Mouse (Mus musculus) liver, embryonic 12.5 days (tissue): Measurements from ENCODE around the gene Rtel1. TPM values are rescaled to one million over a fixed set of nuclear protein-coding genes. Genes with fewer than 3 reads are reported as not detected.

Experiments
- ATAC-seq: fragments of 200-750 bp; cut with Nextera tagmentation; 2 replicates; pipeline ENCODE4 v1.8.0; 2017; ENCODE audit warnings: moderate number of reproducible peaks, mild to moderate bottlenecking, moderate library complexity
- H3K27ac ChIP-seq: fragments of 300-500 bp; sonication (generic); 2 replicates; pipeline ENCODE4 v1.5.1; 2016; ENCODE audit warnings: mild to moderate bottlenecking
- H3K27me3 ChIP-seq: fragments of 300-500 bp; sonication (generic); replicated peaks from 2 replicates; pipeline ENCODE4 v1.6.1; 2016; ENCODE audit warnings: mild to moderate bottlenecking, moderate library complexity
- H3K36me3 ChIP-seq: fragments of 300-500 bp; sonication (generic); 2 replicates; pipeline ENCODE4 v1.6.1; 2016; ENCODE audit warnings: mild to moderate bottlenecking, moderate library complexity
- H3K4me1 ChIP-seq: fragments of 300-500 bp; sonication (generic); 2 replicates; pipeline ENCODE4 v1.6.1; 2016
- H3K4me2 ChIP-seq: fragments of 300-500 bp; sonication (generic); 2 replicates; pipeline ENCODE4 v1.6.1; 2016; ENCODE audit warnings: mild to moderate bottlenecking, moderate library complexity
- H3K4me3 ChIP-seq: fragments of 300-500 bp; sonication (generic); 2 replicates; pipeline ENCODE4 v1.5.1; 2016; ENCODE audit warnings: mild to moderate bottlenecking, moderate library complexity
- H3K9ac ChIP-seq: fragments of 300-500 bp; sonication (generic); 2 replicates; pipeline ENCODE4 v1.6.1; 2016; ENCODE audit warnings: mild to moderate bottlenecking, moderate library complexity
- H3K9me3 ChIP-seq: fragments of 300-500 bp; sonication (generic); replicated peaks from 2 replicates; pipeline ENCODE4 v1.6.1; 2016; ENCODE audit warnings: mild to moderate bottlenecking, moderate library complexity
- WGBS: fragments of 180-500 bp; shearing (Covaris S2); methylation state at CpG from one replicate; pipeline ENCODE4 v1.1.7; 2016; ENCODE audit not compliant: insufficient replicate concordance; 5-methylcytosine and 5-hydroxymethylcytosine counted together
- polyA plus RNA-seq: library from polyadenylated mRNA; unstranded; fragments of >200 nt; fragmentation: Nextera tagmentation; extraction: Ambion mirVana; gene quantifications from 2 replicates; pipeline ENCODE4 v1.2.1, GENCODE M21; 2016

The Rtel1 gene
- polyA plus RNA-seq, 1 experiment from 2014 or later = 40.4 TPM

- 46% methylated on average over 1 of the region's 1 CpGs for WGBS
- H3K4me2 ChIP-seq = no peak overlapping the region
- peaks cover 11% of the 10 kb centered on the region for H3K36me3 ChIP-seq
- no peak for ATAC-seq
- H3K4me1 ChIP-seq = peaks cover 23% of the 10 kb centered on the region
- no peaks in the 10 kb centered on the region for H3K27me3 ChIP-seq
- no peak overlapping the region for H3K27ac ChIP-seq
- H3K9me3 ChIP-seq = no peaks in the 10 kb centered on the region
- no peak overlapping the region for H3K4me3 ChIP-seq
- H3K9ac ChIP-seq = no peak overlapping the region
Measured at GRCm38 (mm10) chr2:181290937-181291336, 28.6 kb upstream of the Rtel1 start.

- Histone ChIP-seq H3K36me3 (peaks cover 23% of the 10 kb centered on the region), H3K4me3 (no peak overlapping the region), H3K4me1 (no peaks in the 10 kb centered on the region; the same call in 1 of the 2 replicates), H3K9me3 (no peaks in the 10 kb centered on the region), H3K27ac (no peak overlapping the region), H3K9ac (no peak overlapping the region), H3K27me3 (peaks cover 18% of the 10 kb centered on the region), H3K4me2 (no peak overlapping the region)
- WGBS = 19% methylated on average over 3 of the region's 3 CpGs
- ATAC-seq = no peak
Measured at GRCm38 (mm10) chr2:181302041-181302440, 17.5 kb upstream of the Rtel1 start.

- Histone ChIP-seq H3K4me1 (no peaks in the 10 kb centered on the region; the same call in 1 of the 2 replicates), H3K4me3 (no peak overlapping the region), H3K27ac (no peak overlapping the region), H3K9ac (no peak overlapping the region), H3K9me3 (no peaks in the 10 kb centered on the region), H3K36me3 (peaks cover 20% of the 10 kb centered on the region), H3K27me3 (peaks cover 40% of the 10 kb centered on the region), H3K4me2 (no peak overlapping the region)
- ATAC-seq = no peak
- WGBS = 36% methylated on average over 1 of the region's 1 CpGs
Measured at GRCm38 (mm10) chr2:181304944-181305343, 14.6 kb upstream of the Rtel1 start.

- no peak overlapping the region for H3K4me3 ChIP-seq
- no peak for ATAC-seq
- H3K9ac ChIP-seq = no peak overlapping the region
- H3K4me1 ChIP-seq = no peaks in the 10 kb centered on the region; the same call in 1 of the 2 replicates
- WGBS = 11% methylated on average over 30 of the region's 30 CpGs
- H3K9me3 ChIP-seq = no peaks in the 10 kb centered on the region
- H3K27ac ChIP-seq = no peak overlapping the region
- H3K27me3 ChIP-seq = peaks cover 63% of the 10 kb centered on the region
- H3K4me2 ChIP-seq = no peak overlapping the region
- H3K36me3 ChIP-seq = no peaks in the 10 kb centered on the region
Measured at GRCm38 (mm10) chr2:181307144-181307804, 12.3 kb upstream of the Rtel1 start.

GRCm38 (mm10) chr2:181312435-181312834, 7.1 kb upstream of the Rtel1 start:
- H3K4me3 ChIP-seq = no peak overlapping the region
- H3K4me1 ChIP-seq = peaks cover 8% of the 10 kb centered on the region
- H3K9ac ChIP-seq = no peak overlapping the region
- no peak overlapping the region for H3K4me2 ChIP-seq
- H3K27ac ChIP-seq = no peak overlapping the region
- H3K9me3 ChIP-seq = no peaks in the 10 kb centered on the region
- no peak for ATAC-seq
- no peaks in the 10 kb centered on the region for H3K36me3 ChIP-seq
- peaks cover 93% of the 10 kb centered on the region for H3K27me3 ChIP-seq
- 55% methylated on average over 3 of the region's 3 CpGs for WGBS

- 14% methylated on average over 5 of the region's 5 CpGs for WGBS
- no peak overlapping the region for H3K27ac ChIP-seq
- H3K27me3 ChIP-seq = peaks cover 88% of the 10 kb centered on the region
- no peaks in the 10 kb centered on the region for H3K36me3 ChIP-seq
- no peaks in the 10 kb centered on the region for H3K9me3 ChIP-seq
- peak; percentile 8; the same call in 1 of the 2 replicates for ATAC-seq
- peaks cover 8% of the 10 kb centered on the region for H3K4me1 ChIP-seq
- no peak overlapping the region for H3K4me2 ChIP-seq
- H3K9ac ChIP-seq = no peak overlapping the region
- no peak overlapping the region for H3K4me3 ChIP-seq
Measured at GRCm38 (mm10) chr2:181313006-181313343, 6.6 kb upstream of the Rtel1 start.

GRCm38 (mm10) chr2:181313344-181314079, 6.0 kb upstream of the Rtel1 start:
- Histone ChIP-seq H3K4me2 (peak overlapping the region; percentile 38), H3K4me3 (peak overlapping the region; percentile 16), H3K4me1 (peaks cover 8% of the 10 kb centered on the region), H3K9me3 (no peaks in the 10 kb centered on the region), H3K27me3 (peaks cover 88% of the 10 kb centered on the region), H3K9ac (no peak overlapping the region), H3K36me3 (no peaks in the 10 kb centered on the region), H3K27ac (no peak overlapping the region)
- 8% methylated on average over 35 of the region's 35 CpGs for WGBS
- peak; percentile 27; the same call in 1 of the 2 replicates for ATAC-seq

GRCm38 (mm10) chr2:181314080-181314810, 5.3 kb upstream of the Rtel1 start, which contains the start of gene Stmn3:
Gene Stmn3, minus strand, starts transcription at chr2:181314500.
- ATAC-seq = no peak
- Histone ChIP-seq H3K27ac (no peak within 1 kb of the TSS), H3K4me2 (peak within 1 kb of the TSS; percentile 38), H3K36me3 (no peaks in the 10 kb centered on the region), H3K9ac (no peak within 1 kb of the TSS), H3K4me1 (peaks cover 12% of the 10 kb centered on the region), H3K4me3 (peak within 1 kb of the TSS; percentile 16), H3K27me3 (peaks cover 85% of the 10 kb centered on the region), H3K9me3 (no peaks in the 10 kb centered on the region)
- 7% methylated on average over 23 of the region's 23 CpGs for WGBS

GRCm38 (mm10) chr2:181320103-181320499, 562 bp downstream of the Rtel1 start:
- Histone ChIP-seq H3K9ac (peak overlapping the region; percentile 74), H3K4me2 (peak overlapping the region; percentile 71), H3K36me3 (peaks cover 36% of the 10 kb centered on the region), H3K4me3 (peak overlapping the region; percentile 72), H3K9me3 (no peaks in the 10 kb centered on the region), H3K27ac (peak overlapping the region; percentile 93), H3K27me3 (peaks cover 34% of the 10 kb centered on the region), H3K4me1 (peaks cover 18% of the 10 kb centered on the region)
- 9% methylated on average over 7 of the region's 7 CpGs for WGBS
- peak; percentile 9; the same call in 1 of the 2 replicates for ATAC-seq

GRCm38 (mm10) chr2:181322136-181322535, 2.6 kb downstream of the Rtel1 start:
- Histone ChIP-seq H3K9ac (no peak overlapping the region), H3K27ac (no peak overlapping the region), H3K9me3 (no peaks in the 10 kb centered on the region), H3K4me1 (peaks cover 18% of the 10 kb centered on the region), H3K4me3 (no peak overlapping the region), H3K4me2 (no peak overlapping the region), H3K36me3 (peaks cover 57% of the 10 kb centered on the region), H3K27me3 (peaks cover 13% of the 10 kb centered on the region; the same call in 1 of the 2 replicates)
- WGBS = 77% methylated on average over 5 of the region's 5 CpGs
- ATAC-seq = no peak

- 79% methylated on average over 2 of the region's 2 CpGs for WGBS
- ATAC-seq = no peak
Measured at GRCm38 (mm10) chr2:181326098-181326497, 6.6 kb downstream of the Rtel1 start.

GRCm38 (mm10) chr2:181332542-181332941, 13.0 kb downstream of the Rtel1 start:
- Histone ChIP-seq H3K4me1 (no peaks in the 10 kb centered on the region), H3K9ac (no peak overlapping the region), H3K36me3 (peaks cover 91% of the 10 kb centered on the region), H3K27ac (no peak overlapping the region), H3K27me3 (no peaks in the 10 kb centered on the region), H3K4me2 (no peak overlapping the region), H3K4me3 (no peak overlapping the region), H3K9me3 (no peaks in the 10 kb centered on the region)
- no peak for ATAC-seq

More at GRCm38 (mm10) chr2:181326098-181326497, 6.6 kb downstream of the Rtel1 start:
- no peaks in the 10 kb centered on the region for H3K9me3 ChIP-seq
- H3K4me2 ChIP-seq = no peak overlapping the region
- no peak overlapping the region for H3K9ac ChIP-seq
- 0 out of 2 replicates have a peak, but pooled peaks cover under 1% of the 10 kb centered on the region for H3K4me1 ChIP-seq
- peaks cover 96% of the 10 kb centered on the region for H3K36me3 ChIP-seq
- H3K4me3 ChIP-seq = no peak overlapping the region
- no peak overlapping the region for H3K27ac ChIP-seq
- no peaks in the 10 kb centered on the region for H3K27me3 ChIP-seq
